Mouse (Mus musculus): ENCODE measurements around the gene Sorcs3.

The Sorcs3 gene

GRCm38 (mm10) chr19:48524527-48525214 lies 318.8 kb downstream of the Sorcs3 start:
- DNase-seq (ENCODE audit: low read depth): no peak

GRCm38 (mm10) chr19:48533582-48533981 lies 327.8 kb downstream of the Sorcs3 start:
- DNase-seq (ENCODE audit: low read depth): no peak

GRCm38 (mm10) chr19:48544294-48544693 lies 338.5 kb downstream of the Sorcs3 start:
- DNase-seq (ENCODE audit: low read depth): no peak

- DNase-seq (ENCODE audit: low read depth): no peak
Measured at GRCm38 (mm10) chr19:48545421-48546132, 339.8 kb downstream of the Sorcs3 start.

- DNase-seq (ENCODE audit: low read depth): no peak
Measured at GRCm38 (mm10) chr19:48546133-48546448, 340.3 kb downstream of the Sorcs3 start.

GRCm38 (mm10) chr19:48548143-48548881 lies 342.5 kb downstream of the Sorcs3 start:
- DNase-seq (ENCODE audit: low read depth): no peak

- DNase-seq (ENCODE audit: low read depth): no peak
Measured at GRCm38 (mm10) chr19:48559432-48559831, 353.6 kb downstream of the Sorcs3 start.

- no peak for DNase-seq (ENCODE audit: low read depth)
Measured at GRCm38 (mm10) chr19:48575736-48576135, 369.9 kb downstream of the Sorcs3 start.

- no peak for DNase-seq (ENCODE audit: low read depth)
Measured at GRCm38 (mm10) chr19:48577169-48577568, 371.3 kb downstream of the Sorcs3 start.

- no peak for DNase-seq (ENCODE audit: low read depth)
Measured at GRCm38 (mm10) chr19:48584938-48585560, 379.2 kb downstream of the Sorcs3 start.

GRCm38 (mm10) chr19:48616951-48617350 lies 411.1 kb downstream of the Sorcs3 start:
- DNase-seq (ENCODE audit: low read depth): no peak

- no peak for DNase-seq (ENCODE audit: low read depth)
Measured at GRCm38 (mm10) chr19:48630671-48631327, 425.0 kb downstream of the Sorcs3 start.

- no peak for DNase-seq (ENCODE audit: low read depth)
Measured at GRCm38 (mm10) chr19:48642566-48642965, 436.7 kb downstream of the Sorcs3 start.

- DNase-seq (ENCODE audit: low read depth): no peak
Measured at GRCm38 (mm10) chr19:48649941-48650340, 444.1 kb downstream of the Sorcs3 start.

- DNase-seq (ENCODE audit: low read depth): no peak
Measured at GRCm38 (mm10) chr19:48651617-48652016, 445.8 kb downstream of the Sorcs3 start.

GRCm38 (mm10) chr19:48660201-48660600 lies 454.4 kb downstream of the Sorcs3 start:
- no peak for DNase-seq (ENCODE audit: low read depth)

GRCm38 (mm10) chr19:48679896-48680295 lies 474.1 kb downstream of the Sorcs3 start:
- DNase-seq (ENCODE audit: low read depth): no peak

- no peak for DNase-seq (ENCODE audit: low read depth)
Measured at GRCm38 (mm10) chr19:48682485-48682884, 476.7 kb downstream of the Sorcs3 start.

GRCm38 (mm10) chr19:48686369-48686768 lies 480.5 kb downstream of the Sorcs3 start:
- no peak for DNase-seq (ENCODE audit: low read depth)

GRCm38 (mm10) chr19:48700111-48700658 lies 494.4 kb downstream of the Sorcs3 start:
- DNase-seq (ENCODE audit: low read depth): no peak

- no peak for DNase-seq (ENCODE audit: low read depth)
Measured at GRCm38 (mm10) chr19:48703763-48704162, 497.9 kb downstream of the Sorcs3 start.
